In the genomic region with DNA sequence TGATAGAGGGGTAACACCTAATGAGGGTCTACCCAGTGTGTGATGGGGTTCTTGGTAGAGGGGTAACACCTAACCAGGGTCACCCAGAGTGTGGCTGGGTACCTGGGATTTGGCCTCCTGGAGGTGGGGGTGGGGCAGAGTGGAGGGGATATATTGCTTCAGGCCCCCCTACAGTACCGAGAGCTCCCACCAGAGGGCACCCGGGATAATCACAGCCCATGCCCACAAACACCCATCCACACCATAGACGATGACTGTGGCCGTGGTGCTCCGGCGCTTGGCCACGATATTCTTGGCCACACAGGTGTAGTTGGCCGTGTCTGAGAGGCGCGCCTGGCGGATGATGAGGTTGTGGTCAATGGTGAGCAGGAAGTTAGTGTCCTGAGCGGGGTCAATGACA, we compare ENCODE assay signal across 8 mouse cellular contexts. TPM values are rescaled to one million over a fixed set of nuclear protein-coding genes. Genes with fewer than 3 reads are reported as not detected.
DNase-seq lines count a peak whose midpoint lies in the region; ATAC-seq and TF ChIP-seq lines count a peak whose summit lies in the region.

No protein-coding gene starts in this region.

- DNase-seq in cerebellum, postnatal 10 days, result peak; percentile 83 to 87
- no peak for DNase-seq in cerebellum, adult 11-12 months
- no peak for DNase-seq in testis, postnatal 14 days (ENCODE audit: low spot score)
- peak; percentile 66 for DNase-seq in forebrain, postnatal 0 days
- peak; percentile 44 to 48 for DNase-seq in layer of hippocampus, postnatal 14 days (ENCODE audit: low spot score in 2 of 2)

- ATAC-seq in forebrain, postnatal 0 days, result peak; percentile 54
- peak; percentile 35; the same call in 1 of the 2 replicates for ATAC-seq in midbrain, embryonic 12.5 days (ENCODE audit: low FRiP score, low read depth)
- no peak for ATAC-seq in erythroblast, adult 5-6 weeks (replicated peaks; ENCODE audit: low FRiP score, poor library complexity, severe bottlenecking)

- no peak overlapping the region for H3K9ac ChIP-seq in forebrain, postnatal 0 days
- H3K9ac ChIP-seq in midbrain, embryonic 12.5 days (replicated peaks), result no peak overlapping the region

- H3K4me3 ChIP-seq in testis, adult 2 months (ENCODE audit: control insufficient read depth, low read depth, low read length), result no peak overlapping the region
- no peak overlapping the region for H3K4me3 ChIP-seq in forebrain, postnatal 0 days (ENCODE audit: low read depth, low read length)
- no peak overlapping the region for H3K4me3 ChIP-seq in midbrain, embryonic 12.5 days

- H3K36me3 ChIP-seq in testis, adult 2 months (ENCODE audit: control insufficient read depth, insufficient read depth, low read length), result no peaks in the 10 kb centered on the region
- no peaks in the 10 kb centered on the region for H3K36me3 ChIP-seq in forebrain, postnatal 0 days (ENCODE audit: insufficient read depth)
- 0 out of 2 replicates have a peak, but pooled peaks cover 4% of the 10 kb centered on the region for H3K36me3 ChIP-seq in midbrain, embryonic 12.5 days

- WGBS in forebrain, postnatal 0 days, result 64% methylated on average over 12 of the region's 12 CpGs
- 67% methylated on average over 12 of the region's 12 CpGs for WGBS in midbrain, embryonic 12.5 days

- TF ChIP-seq POLR2A in testis, adult 2 months (IDR thresholded peaks at IDR 0.05; ENCODE audit: control insufficient read depth, low read depth, low read length), result no peak

- H3K27ac ChIP-seq in testis, adult 2 months (ENCODE audit: control insufficient read depth, insufficient read depth, low read depth, low read length), result no peak overlapping the region
- H3K27ac ChIP-seq in forebrain, postnatal 0 days (ENCODE audit: low read depth, low read length), result no peak overlapping the region
- H3K27ac ChIP-seq in midbrain, embryonic 12.5 days (replicated peaks), result no peak overlapping the region

- no peaks in the 10 kb centered on the region for H3K9me3 ChIP-seq in forebrain, postnatal 0 days (ENCODE audit: low read length)
- H3K9me3 ChIP-seq in midbrain, embryonic 12.5 days, result no peaks in the 10 kb centered on the region

- TF ChIP-seq CTCF in testis, adult 2 months (IDR thresholded peaks at IDR 0.05; ENCODE audit: control insufficient read depth, insufficient read depth, insufficient replicate concordance, low read depth, low read length), result peak; percentile 54
- peak; percentile 87 for TF ChIP-seq CTCF in forebrain, postnatal 0 days (IDR thresholded peaks at IDR 0.05; ENCODE audit: low read depth)

- no peak overlapping the region for H3K4me2 ChIP-seq in forebrain, postnatal 0 days (ENCODE audit: low read depth)
- no peak overlapping the region for H3K4me2 ChIP-seq in midbrain, embryonic 12.5 days (replicated peaks)

- no peaks in the 10 kb centered on the region for H3K27me3 ChIP-seq in testis, adult 2 months (ENCODE audit: control insufficient read depth, insufficient read depth, low read length)
- H3K27me3 ChIP-seq in forebrain, postnatal 0 days (ENCODE audit: insufficient read depth, low read length), result no peaks in the 10 kb centered on the region; the same call in 1 of the 2 replicates
- H3K27me3 ChIP-seq in midbrain, embryonic 12.5 days, result peaks cover 35% of the 10 kb centered on the region

- H3K4me1 ChIP-seq in testis, adult 2 months (ENCODE audit: control insufficient read depth, insufficient read depth, low read length), result peaks cover 7% of the 10 kb centered on the region
- H3K4me1 ChIP-seq in forebrain, postnatal 0 days (ENCODE audit: insufficient read depth), result no peaks in the 10 kb centered on the region; the same call in 1 of the 2 replicates
- peaks cover 1% of the 10 kb centered on the region; the same call in 1 of the 2 replicates for H3K4me1 ChIP-seq in midbrain, embryonic 12.5 days

RNA-seq across cellular contexts. Expression of a gene that starts 25.9 kb away (rescaled TPM):
- 66.1 and 66.3 TPM in 2 replicates for polyA plus RNA-seq in testis, adult 2 months (2012; rRNA removed)
- total RNA-seq in forebrain, postnatal 0 days (2014; rRNA removed), result 6.5 and 9.3 TPM in 2 replicates
- 7.8 and 11.6 TPM in 2 replicates for polyA plus RNA-seq in forebrain, postnatal 0 days (2015; fragmentation: Nextera tagmentation; extraction: Ambion mirVana)
- total RNA-seq in layer of hippocampus, postnatal 14 days (2021), result 10 to 100 TPM; 19.4 to 24.4 TPM
- polyA plus RNA-seq in midbrain, embryonic 12.5 days (2016; fragmentation: Nextera tagmentation; extraction: Ambion mirVana), result 12.0 TPM in 2 replicates
- total RNA-seq in erythroblast, adult 5-6 weeks (2015; ENCODE audit: low replicate concordance), result 7.3 TPM in 2 replicates
- total RNA-seq in erythroblast, adult 5-6 weeks (2017; ENCODE audit: low replicate concordance), result 1.5 and 4.1 TPM in 2 replicates

RNA-seq across cellular contexts. Expression of a gene that starts 52.8 kb away (rescaled TPM):
- 0.86 and 1.2 TPM in 2 replicates for polyA plus RNA-seq in testis, adult 2 months (2012; rRNA removed)
- 8.5 and 15.9 TPM in 2 replicates for total RNA-seq in forebrain, postnatal 0 days (2014; rRNA removed)
- 1.1 and 1.6 TPM in 2 replicates for polyA plus RNA-seq in forebrain, postnatal 0 days (2015; fragmentation: Nextera tagmentation; extraction: Ambion mirVana)
- 10 to 100 TPM; 11.9 to 12.6 TPM for total RNA-seq in layer of hippocampus, postnatal 14 days (2021)
- polyA plus RNA-seq in midbrain, embryonic 12.5 days (2016; fragmentation: Nextera tagmentation; extraction: Ambion mirVana), result 4.9 and 5.6 TPM in 2 replicates
- not detected in 2 replicates for total RNA-seq in erythroblast, adult 5-6 weeks (2015; ENCODE audit: low replicate concordance)
- total RNA-seq in erythroblast, adult 5-6 weeks (2017; ENCODE audit: low replicate concordance), result not detected in 2 replicates

Comparison
In these comparisons a context has a peak if more than half of its experiments do, and no peak if none do; other contexts are left out.
1. DNase-seq: peak in cerebellum, postnatal 10 days (2 of 2), forebrain, postnatal 0 days (single experiment) and layer of hippocampus, postnatal 14 days (2 of 2); none in cerebellum, adult 11-12 months (single experiment) and testis, postnatal 14 days (single experiment).